Mouse (Mus musculus) left cerebral cortex, postnatal 10 days (tissue): Measurements from ENCODE around the gene Kiz. TPM values are rescaled to one million over a fixed set of nuclear protein-coding genes. Genes with fewer than 3 reads are reported as not detected.

Source experiments
- DNase-seq, 2 experiments: peaks; one replicate each; pipeline ENCODE4 v3.0.0; 2021 to 2022; ENCODE audit warnings: low spot score in 2 of 2, mixed read lengths in 1 of 2; ENCODE audit errors: extremely low spot score in 1 of 2
- intact Hi-C: fragments of 180-260 bp; cut with DNase I; formaldehyde crosslinking; loops from one replicate; pipeline ENCODE4 v1.15.1; 2025
- total RNA-seq, 2 experiments: library from RNA; stranded (reverse); gene quantifications; 2 replicates each; pipeline ENCODE4 v1.2.3; 2021

The Kiz gene
- total RNA-seq, 2 experiments from 2014 or later = 10.9 to 11.3 TPM

DNA sequence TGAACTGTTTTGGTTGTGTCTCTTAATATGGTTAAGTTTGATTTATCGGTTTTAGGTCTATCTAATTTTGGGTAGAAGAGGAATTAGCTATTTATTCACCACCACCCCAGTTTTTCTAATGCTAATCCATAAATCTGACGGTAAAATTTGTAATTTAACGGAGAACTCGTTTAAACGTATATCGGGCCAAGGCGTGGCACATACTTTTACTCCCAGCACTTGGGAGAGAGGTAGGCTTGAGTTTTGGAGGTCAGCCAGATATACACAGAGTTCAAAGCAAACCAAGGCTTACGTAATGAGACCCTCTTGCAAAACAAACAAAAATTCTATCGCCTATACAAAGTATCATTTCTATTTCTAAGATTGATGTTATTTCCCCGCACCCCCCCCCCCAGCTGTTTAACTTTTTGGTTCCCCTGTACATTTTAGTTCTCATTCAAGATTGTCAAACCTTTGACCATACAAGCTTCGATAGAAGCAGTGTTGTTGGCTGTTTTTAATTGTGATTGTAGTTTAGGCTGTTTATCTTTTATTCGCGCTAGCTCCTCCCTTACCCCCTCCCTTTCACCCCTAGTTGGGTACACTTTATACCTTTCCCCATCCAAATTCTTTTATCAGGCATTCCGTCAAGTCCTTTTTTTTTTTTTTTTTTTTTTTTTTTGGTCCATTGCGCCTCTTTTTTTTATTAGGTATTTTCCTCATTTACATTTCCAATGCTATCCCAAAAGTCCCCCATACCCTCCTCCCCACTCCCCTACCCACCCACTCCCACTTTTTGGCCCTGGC lies 158.6 kb downstream of the Kiz start:
- intact Hi-C loops = no loop called here
- DNase-seq = no peak

Other genes starting within 250 kb of the Kiz start
- 10 to 100 TPM; 60.8 to 62.5 TPM for gene Xrn2, start 157.1 kb downstream of the Kiz start, total RNA-seq
- gene Nkx2-4, start 229.6 kb downstream of the Kiz start, total RNA-seq = not detected